Mouse (Mus musculus) limb, embryonic 13.5 days (tissue): Measurements from ENCODE around the gene Macrod2. TPM values are rescaled to one million over a fixed set of nuclear protein-coding genes. Genes with fewer than 3 reads are reported as not detected.
A peak's percentile ranks its signal among the peaks of the same experiment; 100 is the strongest.

Experiments
- ATAC-seq: fragments of 200-750 bp; cut with Nextera tagmentation; 2 replicates; pipeline ENCODE4 v1.8.0; 2017; ENCODE audit warnings: low read depth, moderate number of reproducible peaks, moderate TSS enrichment; ENCODE audit not compliant: low FRiP score
- H3K27ac ChIP-seq: fragments of 300-500 bp; sonication (generic); 2 replicates; pipeline ENCODE4 v1.5.1; 2015; ENCODE audit warnings: inconsistent platforms, mild to moderate bottlenecking, moderate library complexity
- H3K27me3 ChIP-seq: fragments of 300-500 bp; sonication (generic); 2 replicates; pipeline ENCODE4 v1.6.1; 2015; ENCODE audit warnings: mild to moderate bottlenecking, inconsistent platforms
- H3K36me3 ChIP-seq: fragments of 300-500 bp; sonication (generic); 2 replicates; pipeline ENCODE4 v1.6.1; 2015; ENCODE audit warnings: inconsistent platforms, mild to moderate bottlenecking, moderate library complexity
- H3K4me1 ChIP-seq: fragments of 300-500 bp; sonication (generic); 2 replicates; pipeline ENCODE4 v1.6.1; 2015; ENCODE audit warnings: inconsistent platforms
- H3K4me2 ChIP-seq: fragments of 300-500 bp; sonication (generic); replicated peaks from 2 replicates; pipeline ENCODE4 v1.6.1; 2015; ENCODE audit warnings: inconsistent platforms, mild to moderate bottlenecking, moderate library complexity
- H3K4me3 ChIP-seq: fragments of 300-500 bp; sonication (generic); 2 replicates; pipeline ENCODE4 v1.5.1; 2015; ENCODE audit warnings: moderate library complexity, mild to moderate bottlenecking, inconsistent platforms
- H3K9ac ChIP-seq: fragments of 300-500 bp; sonication (generic); 2 replicates; pipeline ENCODE4 v1.6.1; 2015; ENCODE audit warnings: mild to moderate bottlenecking, inconsistent platforms
- H3K9me3 ChIP-seq: fragments of 300-500 bp; sonication (generic); 2 replicates; pipeline ENCODE4 v1.6.1; 2016; ENCODE audit warnings: inconsistent platforms
- WGBS: fragments of 180-500 bp; shearing (Covaris S2); methylation state at CpG from one replicate; pipeline ENCODE4 v1.1.7; 2015; 5-methylcytosine and 5-hydroxymethylcytosine counted together
- polyA plus RNA-seq: library from polyadenylated mRNA; unstranded; fragments of >200 nt; fragmentation: Nextera tagmentation; extraction: Ambion mirVana; gene quantifications from 2 replicates; pipeline ENCODE4 v1.2.1, GENCODE M21; 2015

Gene Macrod2
- polyA plus RNA-seq, 1 experiment from 2014 or later: 36.9 TPM

DNA sequence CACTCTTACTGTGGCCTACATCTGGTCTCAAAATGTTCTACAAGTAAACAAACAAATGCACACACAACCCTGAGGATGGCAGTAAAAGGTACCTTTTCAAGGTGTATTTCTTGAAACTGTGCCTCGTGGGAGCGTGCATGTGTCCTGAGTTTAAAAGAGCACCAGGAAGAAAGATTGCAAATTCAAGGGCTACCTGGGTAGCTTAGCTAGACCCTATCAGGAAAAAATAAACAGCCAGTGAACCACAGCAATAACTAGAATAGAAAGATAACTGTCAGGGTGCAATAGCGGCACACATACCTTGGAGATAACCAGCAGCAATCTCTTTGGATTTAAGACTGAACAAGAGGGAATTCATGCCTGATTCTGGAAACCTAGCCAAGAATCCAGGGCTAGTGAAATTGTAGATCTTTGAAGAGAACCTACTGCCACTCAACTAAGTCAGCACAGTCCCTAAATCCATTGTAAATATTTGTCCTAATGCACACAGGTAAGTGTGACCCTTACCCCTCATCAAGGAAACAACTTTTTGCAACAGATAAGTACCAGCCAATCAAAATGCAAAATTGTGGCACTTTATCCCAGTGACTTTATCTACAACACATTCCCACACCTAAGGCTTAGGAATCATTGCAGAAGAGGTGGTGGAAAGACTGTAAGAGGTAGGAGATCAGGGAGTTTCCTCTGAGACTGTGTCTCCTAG lies 590.7 kb downstream of the Macrod2 start:
- Histone ChIP-seq H3K4me1 (no peaks in the 10 kb centered on the region), H3K4me2 (no peak overlapping the region), H3K27me3 (no peaks in the 10 kb centered on the region), H3K9me3 (no peaks in the 10 kb centered on the region), H3K36me3 (no peaks in the 10 kb centered on the region), H3K27ac (no peak overlapping the region), H3K9ac (no peak overlapping the region), H3K4me3 (no peak overlapping the region)
- no peak for ATAC-seq
- 95% methylated on average over 3 of the region's 3 CpGs for WGBS

- Histone ChIP-seq H3K4me1 (no peaks in the 10 kb centered on the region), H3K36me3 (no peaks in the 10 kb centered on the region), H3K4me2 (no peak overlapping the region)
Observed at GRCm38 (mm10) chr2:141003846-141004245, 608.7 kb downstream of the Macrod2 start.

GRCm38 (mm10) chr2:141004326-141004725 lies 609.2 kb downstream of the Macrod2 start:
- Histone ChIP-seq H3K27me3 (no peaks in the 10 kb centered on the region), H3K9me3 (no peaks in the 10 kb centered on the region)
- 78% methylated on average over 3 of the region's 3 CpGs for WGBS

More at GRCm38 (mm10) chr2:141003846-141004245, 608.7 kb downstream of the Macrod2 start:
- Histone ChIP-seq H3K4me3 (no peak overlapping the region), H3K9me3 (no peaks in the 10 kb centered on the region), H3K27me3 (no peaks in the 10 kb centered on the region), H3K9ac (no peak overlapping the region), H3K27ac (no peak overlapping the region)
- no peak for ATAC-seq
- WGBS: 87% methylated on average over 5 of the region's 5 CpGs

GRCm38 (mm10) chr2:141005616-141006015 lies 610.5 kb downstream of the Macrod2 start:
- Histone ChIP-seq H3K36me3 (no peaks in the 10 kb centered on the region), H3K4me2 (no peak overlapping the region), H3K27ac (no peak overlapping the region), H3K9ac (no peak overlapping the region), H3K4me1 (no peaks in the 10 kb centered on the region), H3K9me3 (no peaks in the 10 kb centered on the region), H3K27me3 (no peaks in the 10 kb centered on the region), H3K4me3 (no peak overlapping the region)
- ATAC-seq: no peak
- WGBS: 69% methylated on average over 6 of the region's 6 CpGs

More at GRCm38 (mm10) chr2:141004326-141004725, 609.2 kb downstream of the Macrod2 start:
- no peak for ATAC-seq
- Histone ChIP-seq H3K4me2 (no peak overlapping the region), H3K9ac (no peak overlapping the region), H3K36me3 (no peaks in the 10 kb centered on the region), H3K27ac (no peak overlapping the region), H3K4me1 (no peaks in the 10 kb centered on the region), H3K4me3 (no peak overlapping the region)

DNA sequence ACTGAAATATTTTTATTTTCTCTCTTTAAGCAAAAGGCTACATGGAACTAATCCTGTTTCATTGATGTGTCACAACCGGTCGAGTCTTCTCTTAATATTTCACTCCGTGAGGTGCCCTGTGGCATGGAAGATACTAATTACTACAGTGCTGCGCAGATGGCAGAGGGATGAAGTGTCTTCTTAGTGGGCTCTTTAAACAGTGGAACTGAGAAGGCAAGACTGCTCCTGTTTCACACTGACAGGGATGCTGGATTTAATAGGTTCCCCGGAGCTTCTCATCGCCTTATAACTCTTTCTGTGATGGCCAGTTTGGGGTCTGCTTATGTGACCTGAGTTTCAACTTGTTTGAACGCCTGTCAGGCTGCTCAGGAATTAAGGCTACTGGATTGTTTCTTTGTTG lies 612.6 kb downstream of the Macrod2 start:
- Histone ChIP-seq H3K36me3 (no peaks in the 10 kb centered on the region), H3K9ac (no peak overlapping the region), H3K27ac (no peak overlapping the region), H3K27me3 (no peaks in the 10 kb centered on the region), H3K4me2 (no peak overlapping the region), H3K4me3 (no peak overlapping the region), H3K9me3 (no peaks in the 10 kb centered on the region), H3K4me1 (no peaks in the 10 kb centered on the region)
- ATAC-seq: no peak
- WGBS: 42% methylated on average over 7 of the region's 7 CpGs

DNA sequence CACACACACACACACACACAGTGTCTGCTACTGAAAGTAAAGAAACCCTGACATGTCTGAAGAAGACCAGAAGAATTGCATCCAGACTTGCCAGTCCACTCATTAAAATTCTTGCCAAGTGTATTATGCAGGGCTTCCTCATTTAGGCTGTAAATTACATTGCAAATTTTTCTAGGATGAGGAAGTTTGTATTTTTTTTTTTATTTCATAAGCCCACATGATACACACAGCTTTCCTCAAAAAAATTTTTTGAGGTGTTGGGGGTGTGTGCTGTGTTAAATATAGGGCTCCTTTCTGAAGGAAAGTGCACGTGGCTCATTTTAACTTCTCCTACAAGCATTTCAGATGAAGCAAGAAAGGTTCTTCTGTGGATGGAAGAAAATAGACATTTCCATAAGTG lies 613.3 kb downstream of the Macrod2 start:
- no peaks in the 10 kb centered on the region for H3K4me1 ChIP-seq

GRCm38 (mm10) chr2:141013443-141014165 lies 618.5 kb downstream of the Macrod2 start:
- peaks cover 6% of the 10 kb centered on the region; the same call in 1 of the 2 replicates for H3K4me1 ChIP-seq
- no peaks in the 10 kb centered on the region for H3K27me3 ChIP-seq
- no peaks in the 10 kb centered on the region for H3K36me3 ChIP-seq
- no peak overlapping the region for H3K27ac ChIP-seq
- ATAC-seq: peak; percentile 84
- WGBS: 49% methylated on average over 8 of the region's 8 CpGs
- no peak overlapping the region for H3K9ac ChIP-seq
- no peaks in the 10 kb centered on the region for H3K9me3 ChIP-seq
- H3K4me2 ChIP-seq: no peak overlapping the region
- H3K4me3 ChIP-seq: no peak overlapping the region

More for the DNA sequence above, 613.3 kb downstream of the Macrod2 start:
- Histone ChIP-seq H3K9me3 (no peaks in the 10 kb centered on the region), H3K4me2 (no peak overlapping the region), H3K36me3 (no peaks in the 10 kb centered on the region), H3K27ac (no peak overlapping the region), H3K9ac (no peak overlapping the region), H3K4me3 (no peak overlapping the region), H3K27me3 (no peaks in the 10 kb centered on the region)
- WGBS: 71% methylated on average over 1 of the region's 1 CpGs
- ATAC-seq: no peak

- ATAC-seq: no peak
- H3K36me3 ChIP-seq: no peaks in the 10 kb centered on the region
- no peak overlapping the region for H3K27ac ChIP-seq
- no peak overlapping the region for H3K4me3 ChIP-seq
- no peak overlapping the region for H3K9ac ChIP-seq
- 69% methylated on average over 4 of the region's 4 CpGs for WGBS
- H3K9me3 ChIP-seq: no peaks in the 10 kb centered on the region
- no peaks in the 10 kb centered on the region for H3K4me1 ChIP-seq
- no peaks in the 10 kb centered on the region for H3K27me3 ChIP-seq
- no peak overlapping the region for H3K4me2 ChIP-seq
Observed at GRCm38 (mm10) chr2:141022971-141023370, 627.9 kb downstream of the Macrod2 start.

- 54% methylated on average over 7 of the region's 7 CpGs for WGBS
- Histone ChIP-seq H3K27me3 (no peaks in the 10 kb centered on the region), H3K9ac (no peak overlapping the region), H3K36me3 (no peaks in the 10 kb centered on the region), H3K4me2 (no peak overlapping the region), H3K27ac (no peak overlapping the region), H3K4me3 (no peak overlapping the region), H3K9me3 (no peaks in the 10 kb centered on the region), H3K4me1 (no peaks in the 10 kb centered on the region)
- no peak for ATAC-seq
Observed at GRCm38 (mm10) chr2:141023916-141024315, 628.8 kb downstream of the Macrod2 start.

DNA sequence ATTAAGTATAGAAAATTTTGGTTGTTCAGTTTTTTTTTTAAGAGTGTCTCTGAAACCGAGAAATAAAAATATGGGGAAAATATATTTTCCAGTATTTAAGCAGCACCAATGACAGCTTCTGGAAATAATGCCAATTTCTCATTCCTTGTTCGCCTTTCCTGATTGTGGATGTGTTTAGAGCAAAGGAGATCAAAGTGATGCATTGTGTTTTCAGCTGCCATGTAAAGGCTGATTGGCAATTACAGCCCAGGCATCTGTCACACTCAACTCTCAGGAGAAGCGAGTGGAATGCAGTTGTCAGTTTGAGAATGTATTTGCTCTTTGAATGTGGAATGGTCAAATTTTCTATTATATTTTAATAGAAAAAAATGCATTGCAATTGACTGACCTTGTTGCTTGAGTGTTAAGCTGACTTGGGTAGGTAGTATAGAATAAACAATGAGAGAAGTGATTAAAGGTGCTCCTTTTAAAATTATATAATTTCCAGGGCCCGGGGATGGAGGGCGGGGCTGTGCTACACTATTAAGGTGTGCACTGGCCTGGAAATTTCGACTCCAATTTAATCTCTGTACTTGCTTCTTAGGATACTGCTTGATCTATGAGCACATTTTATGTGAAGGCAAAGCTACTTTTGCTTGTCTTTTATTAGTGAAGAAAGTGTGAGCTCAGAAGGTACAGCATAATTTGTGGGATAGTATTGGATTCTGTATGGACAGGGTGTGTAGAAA lies 629.4 kb downstream of the Macrod2 start:
- Histone ChIP-seq H3K27me3 (no peaks in the 10 kb centered on the region), H3K27ac (no peak overlapping the region), H3K4me1 (no peaks in the 10 kb centered on the region), H3K9me3 (no peaks in the 10 kb centered on the region), H3K9ac (no peak overlapping the region), H3K36me3 (no peaks in the 10 kb centered on the region), H3K4me2 (no peak overlapping the region), H3K4me3 (no peak overlapping the region)
- WGBS: 61% methylated on average over 6 of the region's 6 CpGs
- ATAC-seq: no peak

DNA sequence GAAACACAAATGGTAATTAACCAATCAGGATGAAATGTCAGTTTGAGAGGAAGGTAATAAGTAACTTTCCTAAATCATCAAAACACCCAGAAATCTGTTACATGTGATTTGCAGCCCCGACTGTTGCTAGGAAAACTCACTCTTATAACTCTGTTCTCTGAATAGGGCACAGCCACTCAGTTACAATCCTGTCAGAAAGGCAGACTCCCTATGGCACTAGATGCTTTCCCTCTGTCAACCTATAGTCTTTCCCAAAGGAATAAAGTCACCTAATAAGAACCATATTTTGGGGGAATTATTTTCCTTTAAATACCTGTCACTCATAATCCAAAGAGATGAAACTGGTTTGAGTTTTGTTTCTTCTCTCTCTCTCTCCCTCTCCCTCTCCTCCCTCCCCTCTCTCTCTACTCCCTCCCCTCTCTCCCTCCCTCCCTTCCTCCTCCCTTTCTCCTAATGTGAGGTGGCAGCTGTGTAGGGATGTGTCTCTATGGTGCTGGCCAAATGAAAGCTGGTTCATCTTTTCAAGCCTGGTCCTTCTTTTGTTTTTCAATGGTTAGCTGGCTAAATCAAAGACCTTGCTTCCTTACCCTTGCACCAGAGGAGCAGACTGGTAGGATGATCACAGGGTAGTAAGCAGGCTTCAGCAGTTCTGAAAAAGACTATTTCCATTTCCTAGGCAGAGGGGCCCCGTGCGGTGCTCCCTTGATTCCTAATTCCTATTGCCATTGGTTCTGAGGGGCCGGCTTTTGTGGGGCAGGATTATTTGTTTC lies 661.8 kb downstream of the Macrod2 start:
- Histone ChIP-seq H3K4me1 (no peaks in the 10 kb centered on the region), H3K9me3 (no peaks in the 10 kb centered on the region), H3K27ac (no peak overlapping the region), H3K9ac (no peak overlapping the region), H3K4me2 (no peak overlapping the region), H3K4me3 (no peak overlapping the region), H3K36me3 (no peaks in the 10 kb centered on the region), H3K27me3 (no peaks in the 10 kb centered on the region)
- WGBS: 42% methylated on average over 4 of the region's 4 CpGs
- ATAC-seq: no peak

GRCm38 (mm10) chr2:141057455-141057833 lies 662.3 kb downstream of the Macrod2 start:
- no peaks in the 10 kb centered on the region for H3K9me3 ChIP-seq
- H3K4me3 ChIP-seq: no peak overlapping the region
- 64% methylated on average over 4 of the region's 4 CpGs for WGBS
- no peak overlapping the region for H3K4me2 ChIP-seq
- no peaks in the 10 kb centered on the region for H3K4me1 ChIP-seq
- H3K36me3 ChIP-seq: no peaks in the 10 kb centered on the region
- ATAC-seq: no peak
- H3K27me3 ChIP-seq: no peaks in the 10 kb centered on the region
- H3K27ac ChIP-seq: no peak overlapping the region
- H3K9ac ChIP-seq: no peak overlapping the region
